Mouse (Mus musculus): ENCODE results near the gene Myb.

GRCm38 (mm10) chr10:21077151-21077719 is 83.5 kb downstream of the Myb start:
- TF ChIP-seq POLR2A (IDR thresholded peaks at IDR 0.05; ENCODE audit: borderline replicate concordance, control insufficient read depth, low read depth, low read length) (0 out of 2 replicates have a peak, but pooled peaks have one; percentile 44), CTCF (IDR thresholded peaks at IDR 0.05; ENCODE audit: control insufficient read depth, insufficient read depth, low read length) (peak; percentile 25; the same call in 1 of the 2 replicates)

All from bone marrow, adult 2 months (tissue).